Mouse (Mus musculus) megakaryocyte progenitor cell, adult 5-6 weeks (primary cell): ENCODE measurements at regions not wholly inside any gene's neighbourhood (a gene's known extent, or its start where the extent isn't known, plus 50 kb on each side); places are given as distances from the start of the nearest gene placed in this dataset.

Experiments used
- ATAC-seq: replicated peaks from 2 replicates; pipeline ENCODE4 v1.8.0; 2016; ENCODE audit warnings: mild to moderate bottlenecking, moderate TSS enrichment, inconsistent platforms; ENCODE audit not compliant: poor library complexity

GRCm38 (mm10) chr5:91709494-91710286 is 192.3 kb downstream of the Parm1 start:
- no peak for ATAC-seq

- ATAC-seq, result no peak
Observed at GRCm38 (mm10) chr5:91708149-91708548, 190.7 kb downstream of the Parm1 start.

- no peak for ATAC-seq
Observed at GRCm38 (mm10) chr5:91697075-91697474, 179.7 kb downstream of the Parm1 start.

- ATAC-seq, result no peak
Observed at GRCm38 (mm10) chr5:91696532-91696931, 179.1 kb downstream of the Parm1 start.

GRCm38 (mm10) chr5:91695632-91696031 is 178.2 kb downstream of the Parm1 start:
- peak; percentile 52; the same call in 1 of the 2 replicates for ATAC-seq

GRCm38 (mm10) chr5:91693277-91693676 is 175.9 kb downstream of the Parm1 start:
- no peak for ATAC-seq

- ATAC-seq, result no peak
Observed at GRCm38 (mm10) chr5:91692292-91692691, 174.9 kb downstream of the Parm1 start.

- ATAC-seq, result no peak
Observed at GRCm38 (mm10) chr5:91678727-91679126, 161.3 kb downstream of the Parm1 start.
